Mouse (Mus musculus) liver, postnatal 0 days (tissue): ENCODE measurements around the gene Cux1.

Experiments used
- CTCF ChIP-seq: sonication (generic); IDR thresholded peaks from 2 replicates; pipeline ENCODE4 v1.5.1; 2016; ENCODE audit warnings: antibody characterized with exemption, low read depth
- EP300 ChIP-seq: IDR thresholded peaks from 2 replicates; pipeline ENCODE4 v1.6.1; 2016; ENCODE audit warnings: antibody characterized with exemption, low read depth, mild to moderate bottlenecking

- no peak for TF ChIP-seq EP300
- TF ChIP-seq CTCF: no peak
Observed at GRCm38 (mm10) chr5:136414479-136414878, 152.8 kb downstream of the Cux1 start.
